Mouse (Mus musculus): ENCODE results near the gene Plekhm3. TPM values are rescaled to one million over a fixed set of nuclear protein-coding genes. Genes with fewer than 3 reads are reported as not detected.
A peak's percentile ranks its signal among the peaks of the same experiment; 100 is the strongest.

Gene Plekhm3
- polyA plus RNA-seq, 1 experiment, result 4.5 TPM

DNA sequence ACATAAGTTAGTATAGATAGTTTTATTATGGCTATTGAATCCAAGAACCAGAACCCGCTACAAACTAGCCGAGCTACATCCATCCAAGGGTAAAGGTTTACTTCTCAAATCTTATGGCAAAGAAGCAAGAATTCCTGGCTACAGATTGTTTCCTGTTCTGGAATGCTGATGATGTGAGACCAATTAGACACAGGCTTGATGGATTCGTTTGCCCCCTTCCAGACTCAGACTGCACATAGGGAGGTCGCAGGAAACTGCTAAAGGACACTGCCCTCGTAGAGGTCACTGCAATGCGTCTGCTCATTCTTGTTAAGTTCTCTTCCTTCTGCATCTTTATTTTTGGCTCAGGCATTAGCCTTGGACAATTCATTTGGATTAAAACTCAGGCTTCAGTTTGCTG lies 154.0 kb downstream of the Plekhm3 start:
- H3K4me3 ChIP-seq (replicated peaks; ENCODE audit: control insufficient read depth, low read depth, low read length), result no peak overlapping the region
- WGBS, result 81% methylated on average over 6 of the region's 6 CpGs
- no peaks in the 10 kb centered on the region for H3K4me1 ChIP-seq (ENCODE audit: control insufficient read depth, insufficient read depth, low read length)
- no peak overlapping the region for H3K27ac ChIP-seq (ENCODE audit: control insufficient read depth, insufficient read depth, low read depth, low read length, poor library complexity)
- TF ChIP-seq CTCF (IDR thresholded peaks at IDR 0.05; ENCODE audit: control insufficient read depth, insufficient read depth, low read length) (no peak), POLR2A (IDR thresholded peaks at IDR 0.05; ENCODE audit: borderline replicate concordance, control insufficient read depth, low read depth, low read length) (no peak)

DNA sequence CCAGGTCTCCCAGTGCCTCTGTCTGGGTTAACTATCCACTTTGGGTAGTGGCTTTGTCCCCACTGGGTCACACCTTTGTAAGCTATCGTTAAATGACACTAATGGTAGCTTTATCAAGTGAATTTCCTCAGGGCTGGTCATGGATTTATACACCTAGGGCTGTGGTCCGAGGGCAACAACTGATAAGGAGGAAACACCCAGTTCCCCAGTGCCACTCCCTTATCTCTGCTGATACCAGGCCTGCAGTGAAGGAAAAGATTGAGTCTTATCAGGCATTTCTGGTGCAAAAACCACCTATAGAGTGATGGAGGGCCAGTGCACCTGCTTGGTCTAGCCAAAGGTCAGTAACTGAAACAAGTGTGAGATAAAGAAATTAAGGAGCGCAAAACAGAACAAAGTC lies 159.0 kb downstream of the Plekhm3 start:
- 24% methylated on average over 3 of the region's 3 CpGs for WGBS
- no peak for TF ChIP-seq CTCF (IDR thresholded peaks at IDR 0.05; ENCODE audit: control insufficient read depth, insufficient read depth, low read length)
- no peak for TF ChIP-seq POLR2A (IDR thresholded peaks at IDR 0.05; ENCODE audit: borderline replicate concordance, control insufficient read depth, low read depth, low read length)
- peaks cover 5% of the 10 kb centered on the region for H3K4me1 ChIP-seq (ENCODE audit: control insufficient read depth, insufficient read depth, low read length)

DNA sequence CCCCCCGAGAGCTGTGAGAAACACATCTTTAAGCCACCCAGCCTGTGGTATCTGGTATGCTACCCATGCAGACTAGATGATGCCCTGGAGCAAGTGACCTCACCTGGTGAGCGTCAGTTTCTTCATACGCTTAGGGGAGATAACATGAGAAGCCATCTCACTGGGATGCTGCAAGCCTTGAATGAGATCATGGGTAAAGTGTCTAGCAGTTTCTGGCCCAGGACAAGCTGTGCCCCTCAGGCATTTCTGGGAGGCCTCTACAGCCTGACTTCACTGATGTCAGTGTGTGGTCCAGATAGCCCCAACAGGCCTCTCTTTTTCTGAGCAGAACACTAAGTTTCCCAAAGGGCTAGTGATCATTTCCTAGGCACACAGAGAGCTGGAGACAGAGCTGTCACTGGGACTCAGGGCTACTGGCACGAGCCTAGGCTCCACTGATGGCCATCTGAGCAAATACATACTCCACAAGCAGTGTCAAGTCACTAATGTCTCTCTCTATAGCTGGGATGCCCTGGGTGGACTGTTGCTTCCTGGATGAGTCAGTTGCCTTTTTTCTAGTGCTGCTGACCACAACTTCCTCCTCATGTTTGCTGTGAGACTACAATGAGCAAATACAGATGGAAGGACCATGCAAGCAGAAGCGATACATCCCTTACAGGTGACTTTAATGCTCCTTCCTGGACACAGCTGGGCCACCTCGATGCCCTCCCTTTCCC lies 159.6 kb downstream of the Plekhm3 start:
- Histone ChIP-seq H3K4me3 (replicated peaks; ENCODE audit: control insufficient read depth, low read depth, low read length) (no peak overlapping the region), H3K27ac (ENCODE audit: control insufficient read depth, insufficient read depth, low read depth, low read length, poor library complexity) (peak overlapping the region; percentile 6; the same call in 1 of the 2 replicates), H3K4me1 (ENCODE audit: control insufficient read depth, insufficient read depth, low read length) (peaks cover 5% of the 10 kb centered on the region)
- WGBS, result 44% methylated on average over 6 of the region's 6 CpGs
- TF ChIP-seq POLR2A (IDR thresholded peaks at IDR 0.05; ENCODE audit: borderline replicate concordance, control insufficient read depth, low read depth, low read length), result no peak
- TF ChIP-seq CTCF (IDR thresholded peaks at IDR 0.05; ENCODE audit: control insufficient read depth, insufficient read depth, low read length), result no peak

More for the DNA sequence above, 159.0 kb downstream of the Plekhm3 start:
- no peak overlapping the region for H3K27ac ChIP-seq (ENCODE audit: control insufficient read depth, insufficient read depth, low read depth, low read length, poor library complexity)
- H3K4me3 ChIP-seq (replicated peaks; ENCODE audit: control insufficient read depth, low read depth, low read length), result no peak overlapping the region

DNA sequence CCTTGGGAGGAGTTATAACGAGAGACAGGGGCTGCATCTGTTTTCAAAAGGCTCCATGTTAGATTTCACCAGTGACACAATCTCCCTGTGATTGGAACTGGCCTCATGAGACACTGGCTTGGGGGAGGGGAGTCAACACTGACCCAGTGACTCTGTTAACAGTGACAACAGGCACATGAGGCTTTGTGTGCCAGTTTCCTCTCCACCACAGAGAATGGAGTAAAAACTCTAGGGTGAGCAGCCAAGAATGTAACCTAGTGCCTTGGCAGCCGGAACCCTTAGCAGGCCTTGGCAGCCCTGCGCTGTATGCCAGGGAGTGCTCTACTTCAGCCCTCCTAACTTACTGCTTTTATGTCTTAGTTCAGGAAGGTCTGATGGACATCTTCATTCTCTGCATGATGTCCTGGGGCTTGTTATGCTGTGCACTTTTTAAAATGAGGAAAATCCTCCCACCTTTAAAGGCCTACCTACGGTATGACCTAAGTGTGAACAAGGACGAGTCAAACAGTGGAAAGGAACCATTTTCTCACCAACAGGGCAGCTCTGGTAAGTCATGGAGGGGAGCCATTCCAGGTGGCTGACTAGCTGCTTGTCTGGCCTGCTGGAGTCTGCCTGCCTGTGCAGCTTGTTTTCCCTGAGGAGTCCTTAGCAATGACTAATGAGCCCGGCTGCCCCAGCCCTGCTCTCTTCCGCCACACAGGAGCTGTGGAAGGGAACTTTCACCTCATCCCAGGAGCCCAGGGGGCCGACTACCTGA lies 161.2 kb downstream of the Plekhm3 start:
- Histone ChIP-seq H3K4me1 (ENCODE audit: control insufficient read depth, insufficient read depth, low read length) (peaks cover 5% of the 10 kb centered on the region), H3K4me3 (replicated peaks; ENCODE audit: control insufficient read depth, low read depth, low read length) (no peak overlapping the region), H3K27ac (ENCODE audit: control insufficient read depth, insufficient read depth, low read depth, low read length, poor library complexity) (no peak overlapping the region)
- 83% methylated on average over 8 of the region's 8 CpGs for WGBS
- TF ChIP-seq POLR2A (IDR thresholded peaks at IDR 0.05; ENCODE audit: borderline replicate concordance, control insufficient read depth, low read depth, low read length) (no peak), CTCF (IDR thresholded peaks at IDR 0.05; ENCODE audit: control insufficient read depth, insufficient read depth, low read length) (no peak)

DNA sequence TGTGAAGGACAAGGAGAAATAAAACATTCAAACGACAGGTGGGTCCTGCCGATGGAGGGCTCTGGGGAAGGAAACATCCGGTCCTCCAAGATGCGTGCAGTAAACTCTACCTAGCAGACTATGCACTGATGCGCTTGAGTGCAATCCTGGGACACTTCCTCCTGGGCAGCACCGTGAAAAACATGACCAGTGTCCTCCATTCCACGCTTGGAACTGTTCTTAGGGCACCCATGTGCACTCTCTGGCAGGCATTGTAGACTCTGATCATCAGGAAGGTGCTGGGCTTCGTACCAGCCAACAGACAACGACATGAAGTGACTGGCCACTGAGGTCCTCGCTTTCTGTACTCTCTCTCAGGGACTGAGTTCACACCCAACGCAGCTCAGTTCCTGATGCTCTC lies 162.5 kb downstream of the Plekhm3 start:
- H3K4me3 ChIP-seq (replicated peaks; ENCODE audit: control insufficient read depth, low read depth, low read length), result no peak overlapping the region
- 80% methylated on average over 11 of the region's 11 CpGs for WGBS
- no peak for TF ChIP-seq POLR2A (IDR thresholded peaks at IDR 0.05; ENCODE audit: borderline replicate concordance, control insufficient read depth, low read depth, low read length)
- TF ChIP-seq CTCF (IDR thresholded peaks at IDR 0.05; ENCODE audit: control insufficient read depth, insufficient read depth, low read length), result no peak
- H3K4me1 ChIP-seq (ENCODE audit: control insufficient read depth, insufficient read depth, low read length), result peaks cover 5% of the 10 kb centered on the region
- H3K27ac ChIP-seq (ENCODE audit: control insufficient read depth, insufficient read depth, low read depth, low read length, poor library complexity), result no peak overlapping the region

DNA sequence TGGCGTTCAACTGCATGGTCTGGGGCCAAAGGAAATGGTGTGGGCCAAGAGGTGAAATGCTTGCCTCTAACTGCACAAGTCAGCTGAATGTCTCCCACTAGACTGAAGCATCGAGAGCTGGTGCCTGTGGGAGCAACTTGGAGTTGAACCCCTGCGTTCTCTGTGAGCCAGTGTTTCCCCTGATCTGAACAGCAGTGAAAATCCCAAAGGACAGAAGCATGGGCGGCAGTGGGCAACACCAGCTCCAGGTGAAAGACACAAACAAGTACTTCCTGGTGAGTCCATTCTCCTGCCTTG lies 163.4 kb downstream of the Plekhm3 start:
- 61% methylated on average over 4 of the region's 4 CpGs for WGBS

DNA sequence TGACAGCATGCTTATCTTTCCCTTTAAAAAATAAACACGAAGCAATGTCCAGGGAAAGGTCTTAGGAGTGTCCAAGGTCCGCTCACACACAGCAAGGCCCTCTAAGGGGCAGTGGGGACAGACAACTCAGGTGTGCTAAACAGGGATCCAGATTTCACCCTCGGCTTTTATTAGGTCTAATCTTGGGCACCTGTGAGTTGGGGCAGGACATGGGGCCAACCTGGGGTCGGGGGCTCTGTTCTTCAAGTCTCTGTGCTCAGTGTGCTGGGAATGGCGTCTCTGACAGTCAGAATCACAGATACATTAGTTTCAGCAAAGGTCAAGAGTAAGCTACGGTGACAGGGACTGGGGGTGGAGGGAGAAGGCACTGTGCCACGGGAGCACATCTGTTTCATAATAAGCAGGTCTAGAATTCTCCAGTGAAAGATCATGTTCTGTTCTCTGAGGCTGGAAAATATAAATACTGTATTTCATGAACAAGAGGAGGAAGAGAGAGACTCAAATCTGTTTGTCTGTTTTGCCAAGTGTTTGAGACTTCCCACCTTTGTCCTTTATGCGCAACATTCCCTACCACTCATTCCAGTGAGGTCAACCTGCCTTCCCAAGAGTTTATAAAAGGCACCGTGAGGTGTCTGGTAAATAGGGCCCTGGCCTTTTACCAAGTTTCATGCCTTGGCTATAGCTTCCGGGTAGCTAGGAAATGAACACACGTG lies 163.9 kb downstream of the Plekhm3 start:
- TF ChIP-seq POLR2A (IDR thresholded peaks at IDR 0.05; ENCODE audit: borderline replicate concordance, control insufficient read depth, low read depth, low read length), result no peak
- TF ChIP-seq CTCF (IDR thresholded peaks at IDR 0.05; ENCODE audit: control insufficient read depth, insufficient read depth, low read length), result no peak
- Histone ChIP-seq H3K4me1 (ENCODE audit: control insufficient read depth, insufficient read depth, low read length) (peaks cover 5% of the 10 kb centered on the region), H3K4me3 (replicated peaks; ENCODE audit: control insufficient read depth, low read depth, low read length) (no peak overlapping the region), H3K27ac (ENCODE audit: control insufficient read depth, insufficient read depth, low read depth, low read length, poor library complexity) (no peak overlapping the region)
- 63% methylated on average over 11 of the region's 11 CpGs for WGBS

More for the DNA sequence above, 163.4 kb downstream of the Plekhm3 start:
- Histone ChIP-seq H3K4me1 (ENCODE audit: control insufficient read depth, insufficient read depth, low read length) (peaks cover 5% of the 10 kb centered on the region), H3K27ac (ENCODE audit: control insufficient read depth, insufficient read depth, low read depth, low read length, poor library complexity) (no peak overlapping the region), H3K4me3 (replicated peaks; ENCODE audit: control insufficient read depth, low read depth, low read length) (no peak overlapping the region)
- TF ChIP-seq CTCF (IDR thresholded peaks at IDR 0.05; ENCODE audit: control insufficient read depth, insufficient read depth, low read length), result no peak
- TF ChIP-seq POLR2A (IDR thresholded peaks at IDR 0.05; ENCODE audit: borderline replicate concordance, control insufficient read depth, low read depth, low read length), result no peak

DNA sequence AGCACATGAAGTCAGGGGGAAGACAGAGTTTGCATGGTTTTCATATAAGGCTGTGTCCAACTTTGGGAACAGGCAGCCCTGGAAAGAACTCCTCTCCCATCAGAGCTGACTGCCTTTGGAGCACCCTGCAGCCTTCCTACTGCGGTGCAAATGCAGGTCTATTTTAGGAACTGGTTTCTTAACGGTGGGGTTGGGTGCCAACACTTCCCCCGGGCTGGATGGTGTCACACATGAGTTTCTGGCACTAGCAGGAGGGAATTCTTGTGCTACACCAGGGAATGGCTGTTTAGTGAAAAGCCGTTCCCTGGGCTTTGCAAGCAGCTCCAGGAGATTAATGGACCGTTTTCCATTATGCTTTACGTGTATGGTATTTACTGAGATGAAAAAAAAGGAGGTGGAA lies 164.8 kb downstream of the Plekhm3 start:
- H3K4me1 ChIP-seq (ENCODE audit: control insufficient read depth, insufficient read depth, low read length), result peaks cover 2% of the 10 kb centered on the region
- TF ChIP-seq POLR2A (IDR thresholded peaks at IDR 0.05; ENCODE audit: borderline replicate concordance, control insufficient read depth, low read depth, low read length) (no peak), CTCF (IDR thresholded peaks at IDR 0.05; ENCODE audit: control insufficient read depth, insufficient read depth, low read length) (no peak)
- no peak overlapping the region for H3K27ac ChIP-seq (ENCODE audit: control insufficient read depth, insufficient read depth, low read depth, low read length, poor library complexity)
- 33% methylated on average over 6 of the region's 6 CpGs for WGBS
- H3K4me3 ChIP-seq (replicated peaks; ENCODE audit: control insufficient read depth, low read depth, low read length), result no peak overlapping the region
